Mouse (Mus musculus) myocyte (in vitro differentiated cells): ENCODE results near the gene Sigirr. TPM values are rescaled to one million over a fixed set of nuclear protein-coding genes. Genes with fewer than 3 reads are reported as not detected.

Experiments used
- H3K27me3 ChIP-seq: one replicate; pipeline ENCODE4 v1.6.1; 2011; ENCODE audit not compliant: control insufficient read depth, insufficient read depth, insufficient read length
- H3K36me3 ChIP-seq: one replicate; pipeline ENCODE4 v1.6.1; 2011; ENCODE audit not compliant: control insufficient read depth, insufficient read depth
- H3K4me2 ChIP-seq: one replicate; pipeline ENCODE4 v1.6.1; 2011; ENCODE audit warnings: low read depth, control low read depth
- H3K4me3 ChIP-seq: one replicate; pipeline ENCODE4 v1.5.1; 2011; ENCODE audit warnings: mild to moderate bottlenecking, control low read depth, moderate library complexity
- H3K79me2 ChIP-seq: one replicate; pipeline ENCODE4 v1.6.1; 2011; ENCODE audit not compliant: control insufficient read depth, insufficient read depth
- H3ac ChIP-seq: one replicate; pipeline ENCODE4 v1.6.1; 2011; ENCODE audit not compliant: control insufficient read depth, insufficient read length
- CEBPB ChIP-seq: IDR thresholded peaks from 2 replicates; pipeline ENCODE4 v1.6.1; 2011; ENCODE audit warnings: mild to moderate bottlenecking, moderate library complexity; ENCODE audit not compliant: poor library complexity, insufficient read depth, severe bottlenecking
- E2F4 ChIP-seq: IDR thresholded peaks from one replicate; pipeline ENCODE4 v1.6.1; 2011; ENCODE audit warnings: mild to moderate bottlenecking, control low read depth, moderate library complexity; ENCODE audit not compliant: insufficient read depth
- MAX ChIP-seq: IDR thresholded peaks from one replicate; pipeline ENCODE4 v1.6.1; 2011; ENCODE audit warnings: low read depth, mild to moderate bottlenecking, control low read depth
- MYOD1 ChIP-seq, 3 experiments: IDR thresholded peaks; one replicate each; pipeline ENCODE4 v1.6.1; 2011; ENCODE audit warnings: control low read depth in 2 of 3, low read depth in 2 of 3, mild to moderate bottlenecking in 2 of 3, moderate library complexity in 1 of 3; ENCODE audit not compliant: insufficient read length in 2 of 3, control insufficient read depth in 1 of 3
- MYOG ChIP-seq, 3 experiments: IDR thresholded peaks; one replicate each; pipeline ENCODE4 v1.6.1; 2011; ENCODE audit warnings: control low read depth in 2 of 3, low read depth in 2 of 3, mild to moderate bottlenecking in 2 of 3; ENCODE audit not compliant: insufficient read length in 2 of 3, control insufficient read depth in 1 of 3, insufficient read depth in 1 of 3
- POLR2A ChIP-seq: IDR thresholded peaks from one replicate; pipeline ENCODE4 v1.6.1; 2011; ENCODE audit warnings: low read depth, mild to moderate bottlenecking, control low read depth, moderate library complexity; ENCODE audit not compliant: insufficient read length
- POLR2AphosphoS2 ChIP-seq: IDR thresholded peaks from one replicate; pipeline ENCODE4 v1.6.1; 2011; ENCODE audit warnings: low read depth, control low read depth; ENCODE audit not compliant: insufficient read length
- REST ChIP-seq: IDR thresholded peaks from one replicate; pipeline ENCODE4 v1.6.1; 2011; ENCODE audit warnings: mild to moderate bottlenecking, control low read depth, moderate library complexity; ENCODE audit not compliant: insufficient read depth, insufficient read length
- SRF ChIP-seq: IDR thresholded peaks from one replicate; pipeline ENCODE4 v1.6.1; 2011; ENCODE audit warnings: low read depth; ENCODE audit not compliant: control insufficient read depth, insufficient read length
- TCF12 ChIP-seq: IDR thresholded peaks from one replicate; pipeline ENCODE4 v1.6.1; 2011; ENCODE audit warnings: mild to moderate bottlenecking, control low read depth; ENCODE audit not compliant: poor library complexity, insufficient read depth, severe bottlenecking
- TCF3 ChIP-seq: IDR thresholded peaks from one replicate; pipeline ENCODE4 v1.6.1; 2011; ENCODE audit warnings: low read depth, control low read depth; ENCODE audit not compliant: insufficient read length
- USF1 ChIP-seq: IDR thresholded peaks from one replicate; pipeline ENCODE4 v1.6.1; 2011; ENCODE audit warnings: low read depth, mild to moderate bottlenecking, control low read depth, moderate library complexity
- polyA plus RNA-seq: library from polyadenylated mRNA; unstranded; fragments of >200 nt; fragmentation: generic; extraction: Trizol; gene quantifications from one replicate; pipeline ENCODE4 v1.2.1, GENCODE M21; 2012; ENCODE audit warnings: missing spikeins

The Sigirr gene
- polyA plus RNA-seq, 1 experiment: 4.8 TPM

- TF ChIP-seq REST (no peak), SRF (no peak), MYOG (IDR thresholded peaks at IDR 0.05; ENCODE audit: control insufficient read depth in 1 of 3, insufficient read depth in 1 of 3, insufficient read length in 2 of 3, low read depth in 2 of 3) (no peak), POLR2AphosphoS2 (no peak), MAX (no peak), E2F4 (no peak), POLR2A (no peak), USF1 (no peak), MYOD1 (IDR thresholded peaks at IDR 0.05; ENCODE audit: control insufficient read depth in 1 of 3, insufficient read length in 2 of 3, low read depth in 2 of 3) (no peak), TCF12 (no peak), CEBPB (no peak)
- H3K79me2 ChIP-seq: no peaks in the 10 kb centered on the region
- no peak overlapping the region for H3ac ChIP-seq
- H3K36me3 ChIP-seq: no peaks in the 10 kb centered on the region
- no peaks in the 10 kb centered on the region for H3K27me3 ChIP-seq
- no peak overlapping the region for H3K4me3 ChIP-seq
- H3K4me2 ChIP-seq: no peak overlapping the region
Measured at GRCm38 (mm10) chr7:141072017-141072745, 28.2 kb downstream of the Sigirr start.

GRCm38 (mm10) chr7:141070058-141070862 is 30.1 kb downstream of the Sigirr start:
- Histone ChIP-seq H3K36me3 (no peaks in the 10 kb centered on the region), H3K4me3 (no peak overlapping the region), H3K79me2 (no peaks in the 10 kb centered on the region), H3K4me2 (peak overlapping the region; percentile 84), H3ac (no peak overlapping the region), H3K27me3 (no peaks in the 10 kb centered on the region)
- TF ChIP-seq POLR2A (no peak), SRF (no peak), CEBPB (no peak), E2F4 (no peak), MAX (no peak), TCF3 (no peak), TCF12 (no peak)

GRCm38 (mm10) chr7:141068351-141068750 is 32.0 kb downstream of the Sigirr start:
- H3K4me3 ChIP-seq: no peak overlapping the region
- no peaks in the 10 kb centered on the region for H3K79me2 ChIP-seq
- no peak overlapping the region for H3K4me2 ChIP-seq
- TF ChIP-seq SRF: no peak
- no peak for TF ChIP-seq CEBPB
- TF ChIP-seq POLR2AphosphoS2: no peak
- TF ChIP-seq MYOD1 (IDR thresholded peaks at IDR 0.05; ENCODE audit: control insufficient read depth in 1 of 3, insufficient read length in 2 of 3, low read depth in 2 of 3): no peak
- no peak for TF ChIP-seq TCF12
- TF ChIP-seq USF1: no peak
- TF ChIP-seq POLR2A: no peak
- TF ChIP-seq E2F4: no peak
- no peak for TF ChIP-seq MYOG (IDR thresholded peaks at IDR 0.05; ENCODE audit: control insufficient read depth in 1 of 3, insufficient read depth in 1 of 3, insufficient read length in 2 of 3, low read depth in 2 of 3)
- TF ChIP-seq TCF3: no peak
- H3K27me3 ChIP-seq: no peaks in the 10 kb centered on the region
- no peaks in the 10 kb centered on the region for H3K36me3 ChIP-seq
- H3ac ChIP-seq: no peak overlapping the region

- Histone ChIP-seq H3K27me3 (peaks cover 7% of the 10 kb centered on the region), H3K36me3 (no peaks in the 10 kb centered on the region), H3K4me3 (no peak overlapping the region), H3K4me2 (no peak overlapping the region), H3ac (no peak overlapping the region), H3K79me2 (no peaks in the 10 kb centered on the region)
- TF ChIP-seq TCF3: no peak
- TF ChIP-seq USF1: no peak
- no peak for TF ChIP-seq MYOD1 (IDR thresholded peaks at IDR 0.05; ENCODE audit: control insufficient read depth in 1 of 3, insufficient read length in 2 of 3, low read depth in 2 of 3)
- TF ChIP-seq CEBPB: no peak
- TF ChIP-seq E2F4: no peak
- TF ChIP-seq MYOG (IDR thresholded peaks at IDR 0.05; ENCODE audit: control insufficient read depth in 1 of 3, insufficient read depth in 1 of 3, insufficient read length in 2 of 3, low read depth in 2 of 3): no peak
Measured at GRCm38 (mm10) chr7:141064576-141064975, 35.8 kb downstream of the Sigirr start.

GRCm38 (mm10) chr7:141064175-141064574 is 36.2 kb downstream of the Sigirr start:
- Histone ChIP-seq H3ac (no peak overlapping the region), H3K27me3 (peaks cover 7% of the 10 kb centered on the region), H3K4me2 (no peak overlapping the region), H3K79me2 (no peaks in the 10 kb centered on the region), H3K4me3 (no peak overlapping the region), H3K36me3 (no peaks in the 10 kb centered on the region)
- TF ChIP-seq SRF (no peak), REST (no peak), USF1 (no peak), MYOD1 (IDR thresholded peaks at IDR 0.05; ENCODE audit: control insufficient read depth in 1 of 3, insufficient read length in 2 of 3, low read depth in 2 of 3) (no peak), TCF3 (no peak), MYOG (IDR thresholded peaks at IDR 0.05; ENCODE audit: control insufficient read depth in 1 of 3, insufficient read depth in 1 of 3, insufficient read length in 2 of 3, low read depth in 2 of 3) (no peak), POLR2A (no peak), TCF12 (no peak), E2F4 (no peak), POLR2AphosphoS2 (no peak), MAX (no peak), CEBPB (no peak)
